Mouse (Mus musculus) left cerebral cortex, adult 2 months (tissue): ENCODE measurements around the gene Pitpna. TPM values are rescaled to one million over a fixed set of nuclear protein-coding genes. Genes with fewer than 3 reads are reported as not detected.

ENCODE experiments used
- DNase-seq, 2 experiments: peaks; one replicate each; pipeline ENCODE4 v3.0.0; 2021 to 2022; ENCODE audit warnings: low spot score in 2 of 2, mixed read lengths in 1 of 2; ENCODE audit errors: extremely low spot score in 1 of 2
- H3K27ac ChIP-seq: fragments of 200-600 bp; 2 replicates; pipeline ENCODE4 v1.8.1; 2022
- H3K4me3 ChIP-seq: fragments of 200-600 bp; 2 replicates; pipeline ENCODE4 v1.8.1; 2022
- CTCF ChIP-seq: fragments of 200-600 bp; IDR thresholded peaks from 2 replicates; pipeline ENCODE4 v1.8.1; 2022; ENCODE audit warnings: antibody characterized with exemption, mild to moderate bottlenecking, moderate library complexity
- intact Hi-C: fragments of 180-260 bp; cut with DNase I; formaldehyde crosslinking; loops from one replicate; pipeline ENCODE4 v1.15.1; 2025
- long read RNA-seq, 2 experiments: library from polyadenylated mRNA; stranded (forward); transcript quantifications; one replicate each; pipeline ENCODE4 v2.0.0; 2021; ENCODE audit warnings: borderline mapping rate in 2 of 2
- total RNA-seq, 2 experiments: library from RNA; stranded (reverse); gene quantifications; 2 replicates each; pipeline ENCODE4 v1.2.3; 2021

Gene Pitpna
- 100 to 1,000 TPM; 329 to 332 TPM for total RNA-seq
- long read RNA-seq, experiment 1, partial matches to known transcripts: 43 of 522 reads
- long read RNA-seq, experiment 1, other reads (novel, unspliced or antisense): 479 of 522 reads
- long read RNA-seq, experiment 2, partial matches to known transcripts: 4 of 338 reads
- long read RNA-seq, experiment 2, other reads (novel, unspliced or antisense): 334 of 338 reads

- peak within 1 kb of the TSS; percentile 90 for H3K27ac ChIP-seq
- peak within 1 kb of the TSS; percentile 85 for H3K4me3 ChIP-seq
- intact Hi-C loops: no loop called here
- TF ChIP-seq CTCF: no peak; the same call in 1 of the 2 replicates
- DNase-seq: peak; percentile 97
Measured at GRCm38 (mm10) chr11:75587493-75588284, at the start of gene Pitpna. Pitpna (plus strand) TSS chr11:75588097.

GRCm38 (mm10) chr11:75538184-75538969, 49.5 kb upstream of the Pitpna start:
- intact Hi-C loops: no loop called here

DNA sequence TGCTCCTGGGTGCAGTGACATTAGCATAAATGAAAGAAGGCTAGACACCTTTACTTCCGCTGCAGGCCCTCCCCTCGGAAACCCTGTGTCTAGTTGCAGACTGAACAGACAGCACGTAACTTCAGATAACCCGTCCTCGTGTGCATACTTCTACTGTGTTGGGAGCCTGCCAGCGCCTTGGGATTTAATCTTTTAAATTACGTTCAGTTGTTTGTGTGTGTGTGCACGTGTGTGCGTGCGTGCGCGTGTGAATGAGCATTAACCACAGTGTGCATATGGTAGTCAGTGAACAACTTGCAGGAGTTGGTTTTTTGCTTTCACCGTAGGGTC, 49.0 kb upstream of the Pitpna start:
- intact Hi-C loops: no loop called here
- DNase-seq: no peak
- TF ChIP-seq CTCF: no peak
- Histone ChIP-seq H3K27ac (peak overlapping the region; percentile 80), H3K4me3 (no peak overlapping the region)

More at GRCm38 (mm10) chr11:75538184-75538969, 49.5 kb upstream of the Pitpna start:
- H3K27ac ChIP-seq: peak overlapping the region; percentile 80
- H3K4me3 ChIP-seq: no peak overlapping the region
- DNase-seq: no peak
- no peak for TF ChIP-seq CTCF

DNA sequence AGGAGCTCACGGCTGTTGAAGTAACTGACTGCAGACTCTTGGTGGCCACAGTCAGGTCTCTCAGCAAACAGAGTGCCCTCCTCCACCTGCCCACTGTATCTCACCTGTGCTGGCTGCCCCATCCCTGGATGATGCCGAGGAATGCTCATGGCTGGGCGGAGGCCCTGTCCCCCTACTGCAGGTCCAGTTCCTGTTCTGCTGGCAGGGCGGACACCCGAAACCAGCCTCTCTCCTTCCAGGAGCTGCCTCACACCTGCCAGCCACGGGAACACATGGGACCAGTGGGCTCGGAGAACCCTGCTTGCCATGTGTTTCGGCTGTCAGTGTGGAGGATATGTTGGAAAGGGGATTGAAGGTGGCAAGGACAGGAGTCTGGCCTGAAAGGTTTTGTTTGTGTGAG, 47.7 kb upstream of the Pitpna start:
- no peak for DNase-seq
- intact Hi-C loops: no loop called here
- Histone ChIP-seq H3K27ac (peak overlapping the region; percentile 28; the same call in 1 of the 2 replicates), H3K4me3 (no peak overlapping the region)
- no peak for TF ChIP-seq CTCF

DNA sequence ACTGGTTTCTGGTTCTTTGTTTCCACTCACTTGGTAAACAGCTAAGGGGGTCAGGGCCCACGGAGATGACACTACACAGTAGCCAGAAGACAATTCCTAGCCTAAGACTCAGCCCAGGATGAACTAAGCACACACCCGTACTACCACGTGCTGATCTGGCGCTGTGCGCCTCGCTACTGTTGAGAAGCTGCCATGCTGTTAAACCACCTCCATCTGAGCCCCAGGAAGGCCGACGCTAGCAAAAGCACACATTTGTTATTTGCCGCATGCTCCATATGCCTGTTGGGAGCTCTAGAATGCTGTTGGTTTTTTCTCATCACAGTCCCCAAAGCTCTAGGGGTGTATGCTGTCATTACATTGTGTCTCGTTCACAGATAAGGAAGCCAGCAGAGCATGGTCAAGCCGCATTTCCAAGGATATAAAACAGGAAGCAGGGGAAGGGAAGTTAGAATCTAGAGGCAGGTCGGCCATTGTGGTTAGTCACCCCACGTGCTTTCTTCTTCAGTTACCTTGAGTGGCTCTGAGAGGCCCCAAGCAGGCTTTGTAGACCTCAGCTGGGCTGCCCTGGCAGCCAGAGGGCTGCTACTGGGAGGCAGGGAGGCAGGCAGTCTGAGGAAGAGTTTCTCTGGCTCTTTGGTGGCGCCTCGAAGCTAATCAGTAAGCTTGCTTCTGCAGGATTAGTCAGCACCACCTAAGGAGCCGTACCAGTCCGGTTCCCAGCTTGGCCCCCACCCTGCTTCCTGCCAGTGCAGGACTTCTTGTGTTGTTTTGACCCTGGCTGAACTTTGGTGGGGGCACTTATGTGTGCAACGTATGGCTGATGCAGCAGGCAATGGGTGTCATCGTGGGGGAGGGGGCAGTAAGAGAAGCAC, 47.0 kb upstream of the Pitpna start:
- H3K27ac ChIP-seq: peak overlapping the region; percentile 28; the same call in 1 of the 2 replicates
- no peak for DNase-seq
- no peak overlapping the region for H3K4me3 ChIP-seq
- intact Hi-C loops: no loop called here
- TF ChIP-seq CTCF: no peak

DNA sequence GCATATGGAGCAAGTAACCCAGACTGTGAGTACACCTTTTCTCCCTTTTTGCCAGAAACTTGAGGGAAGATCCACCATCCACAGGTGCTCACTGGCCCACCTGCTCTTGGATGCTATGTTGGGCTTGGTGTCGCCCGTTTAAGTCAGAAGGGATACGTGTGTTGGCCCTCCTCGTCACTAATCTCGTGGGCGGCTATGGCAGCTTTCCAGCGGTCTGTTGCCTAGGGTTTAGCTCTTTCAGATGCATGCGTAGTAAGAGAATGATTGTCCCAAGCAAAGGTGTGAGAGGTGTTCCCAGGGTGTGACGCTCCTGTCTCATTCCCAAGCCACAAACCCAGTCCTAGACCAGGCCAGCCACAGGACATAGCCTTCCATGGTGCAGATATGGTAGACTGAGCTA, 43.2 kb upstream of the Pitpna start:
- intact Hi-C loops: no loop called here
- no peak for TF ChIP-seq CTCF

GRCm38 (mm10) chr11:75546057-75546456, 41.8 kb upstream of the Pitpna start:
- TF ChIP-seq CTCF: no peak
- no peak overlapping the region for H3K4me3 ChIP-seq
- no peak for DNase-seq
- no peak overlapping the region for H3K27ac ChIP-seq
- intact Hi-C loops: no loop called here

More for the DNA sequence above, 43.2 kb upstream of the Pitpna start:
- H3K4me3 ChIP-seq: no peak overlapping the region
- no peak overlapping the region for H3K27ac ChIP-seq
- no peak for DNase-seq

- TF ChIP-seq CTCF: no peak
- no peak overlapping the region for H3K4me3 ChIP-seq
- H3K27ac ChIP-seq: no peak overlapping the region
- intact Hi-C loops: no loop called here
- no peak for DNase-seq
Measured at GRCm38 (mm10) chr11:75549658-75550111, 38.2 kb upstream of the Pitpna start.

DNA sequence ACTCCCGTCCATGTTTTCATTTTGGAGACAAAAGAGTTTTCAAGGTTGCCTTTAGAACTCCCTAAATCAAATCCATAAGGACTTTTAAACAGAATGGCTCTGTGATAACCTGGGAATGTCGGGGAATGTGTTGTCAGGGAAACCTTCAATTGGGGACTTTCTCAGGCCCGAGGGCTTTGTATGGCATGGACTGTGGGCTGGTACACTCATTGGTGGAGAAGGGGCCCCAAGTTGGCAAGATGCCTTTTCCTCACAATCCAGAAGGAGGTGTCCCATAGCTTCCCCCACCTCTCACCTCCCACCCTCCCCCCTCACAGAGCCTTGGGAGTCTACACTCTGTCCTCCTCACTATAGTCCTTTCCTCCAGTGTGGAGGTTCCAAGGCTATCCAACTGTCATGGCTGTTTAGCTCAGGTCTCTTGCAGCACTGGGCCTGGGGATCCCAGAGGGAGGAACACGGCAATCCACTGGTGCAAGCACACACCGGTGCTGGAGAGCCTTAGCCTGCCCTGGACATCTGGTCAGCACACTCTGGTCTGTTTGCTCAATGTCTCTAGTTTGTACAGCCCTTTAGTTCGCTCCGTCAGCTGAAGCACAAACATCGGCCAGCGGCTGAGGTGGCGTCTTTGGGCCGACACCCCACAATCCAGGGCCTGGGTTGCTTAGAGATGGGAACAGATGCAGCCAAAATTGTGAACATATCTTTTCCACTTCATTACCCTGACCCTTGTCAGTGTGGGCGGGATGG, 37.5 kb upstream of the Pitpna start:
- DNase-seq: no peak
- H3K4me3 ChIP-seq: no peak overlapping the region
- H3K27ac ChIP-seq: no peak overlapping the region; the same call in 1 of the 2 replicates
- TF ChIP-seq CTCF: no peak
- intact Hi-C loops: no loop called here

DNA sequence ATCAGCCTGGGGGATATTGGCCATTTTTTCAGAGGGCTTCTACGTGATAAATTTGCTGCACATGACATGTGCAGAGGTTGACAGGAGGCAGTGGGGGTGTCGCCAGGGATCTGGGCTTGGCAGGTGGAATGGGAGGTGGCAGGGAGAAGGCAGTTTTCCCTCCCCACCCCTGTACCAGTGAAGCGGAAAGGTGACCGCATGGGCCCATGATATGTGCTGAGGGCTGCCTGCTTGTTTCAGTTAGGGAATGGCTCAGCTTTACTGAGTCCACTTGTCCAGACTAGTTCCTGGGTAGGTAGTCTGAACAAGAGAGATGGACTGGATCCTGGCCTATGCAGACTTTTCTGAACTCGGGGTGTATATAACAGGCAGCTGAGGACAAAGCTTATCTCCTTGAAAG, 36.6 kb upstream of the Pitpna start:
- intact Hi-C loops: no loop called here
- H3K4me3 ChIP-seq: no peak overlapping the region
- no peak for DNase-seq
- peak overlapping the region; percentile 64 for H3K27ac ChIP-seq
- no peak for TF ChIP-seq CTCF
